Mouse (Mus musculus): Measurements from ENCODE around the gene Tnnt3. TPM values are rescaled to one million over a fixed set of nuclear protein-coding genes. Genes with fewer than 3 reads are reported as not detected.

Gene Tnnt3
- polyA plus RNA-seq, 1 experiment = 73.4 TPM

- Histone ChIP-seq H3K4me3 (replicated peaks; ENCODE audit: control insufficient read depth, low read depth, low read length) (no peak overlapping the region), H3K4me1 (ENCODE audit: control insufficient read depth, insufficient read depth, low read length) (no peaks in the 10 kb centered on the region)
- WGBS = 79% methylated on average over 5 of the region's 5 CpGs
Measured at GRCm38 (mm10) chr7:142551691-142552090, 53.1 kb downstream of the Tnnt3 start.

GRCm38 (mm10) chr7:142552591-142553416 lies 54.2 kb downstream of the Tnnt3 start:
- H3K4me1 ChIP-seq (ENCODE audit: control insufficient read depth, insufficient read depth, low read length) = no peaks in the 10 kb centered on the region
- H3K4me3 ChIP-seq (replicated peaks; ENCODE audit: control insufficient read depth, low read depth, low read length) = no peak overlapping the region
- no peak; the same call in 1 of the 2 replicates for TF ChIP-seq CTCF (IDR thresholded peaks at IDR 0.05; ENCODE audit: control insufficient read depth, insufficient read depth, low read length)
- TF ChIP-seq POLR2A (IDR thresholded peaks at IDR 0.05; ENCODE audit: borderline replicate concordance, control insufficient read depth, low read depth, low read length) = no peak
- H3K27ac ChIP-seq (ENCODE audit: control insufficient read depth, insufficient read depth, low read depth, low read length, poor library complexity) = no peak overlapping the region
- 62% methylated on average over 13 of the region's 13 CpGs for WGBS

More at GRCm38 (mm10) chr7:142551691-142552090, 53.1 kb downstream of the Tnnt3 start:
- H3K27ac ChIP-seq (ENCODE audit: control insufficient read depth, insufficient read depth, low read depth, low read length, poor library complexity) = no peak overlapping the region
- TF ChIP-seq CTCF (IDR thresholded peaks at IDR 0.05; ENCODE audit: control insufficient read depth, insufficient read depth, low read length) = no peak
- no peak for TF ChIP-seq POLR2A (IDR thresholded peaks at IDR 0.05; ENCODE audit: borderline replicate concordance, control insufficient read depth, low read depth, low read length)

- H3K4me1 ChIP-seq (ENCODE audit: control insufficient read depth, insufficient read depth, low read length) = no peaks in the 10 kb centered on the region
Measured at GRCm38 (mm10) chr7:142553417-142554335, 55.0 kb downstream of the Tnnt3 start.

GRCm38 (mm10) chr7:142554625-142555024 lies 56.0 kb downstream of the Tnnt3 start:
- no peaks in the 10 kb centered on the region for H3K4me1 ChIP-seq (ENCODE audit: control insufficient read depth, insufficient read depth, low read length)
- no peak overlapping the region for H3K27ac ChIP-seq (ENCODE audit: control insufficient read depth, insufficient read depth, low read depth, low read length, poor library complexity)
- 64% methylated on average over 1 of the region's 1 CpGs for WGBS

More at GRCm38 (mm10) chr7:142553417-142554335, 55.0 kb downstream of the Tnnt3 start:
- no peak for TF ChIP-seq CTCF (IDR thresholded peaks at IDR 0.05; ENCODE audit: control insufficient read depth, insufficient read depth, low read length)
- TF ChIP-seq POLR2A (IDR thresholded peaks at IDR 0.05; ENCODE audit: borderline replicate concordance, control insufficient read depth, low read depth, low read length) = no peak
- no peak overlapping the region for H3K4me3 ChIP-seq (replicated peaks; ENCODE audit: control insufficient read depth, low read depth, low read length)
- no peak overlapping the region for H3K27ac ChIP-seq (ENCODE audit: control insufficient read depth, insufficient read depth, low read depth, low read length, poor library complexity)
- 69% methylated on average over 11 of the region's 11 CpGs for WGBS

GRCm38 (mm10) chr7:142555366-142556088 lies 56.9 kb downstream of the Tnnt3 start:
- Histone ChIP-seq H3K27ac (ENCODE audit: control insufficient read depth, insufficient read depth, low read depth, low read length, poor library complexity) (no peak overlapping the region), H3K4me1 (ENCODE audit: control insufficient read depth, insufficient read depth, low read length) (no peaks in the 10 kb centered on the region), H3K4me3 (replicated peaks; ENCODE audit: control insufficient read depth, low read depth, low read length) (no peak overlapping the region)
- 77% methylated on average over 8 of the region's 8 CpGs for WGBS
- no peak for TF ChIP-seq POLR2A (IDR thresholded peaks at IDR 0.05; ENCODE audit: borderline replicate concordance, control insufficient read depth, low read depth, low read length)

More at GRCm38 (mm10) chr7:142554625-142555024, 56.0 kb downstream of the Tnnt3 start:
- H3K4me3 ChIP-seq (replicated peaks; ENCODE audit: control insufficient read depth, low read depth, low read length) = no peak overlapping the region
- no peak for TF ChIP-seq POLR2A (IDR thresholded peaks at IDR 0.05; ENCODE audit: borderline replicate concordance, control insufficient read depth, low read depth, low read length)
- TF ChIP-seq CTCF (IDR thresholded peaks at IDR 0.05; ENCODE audit: control insufficient read depth, insufficient read depth, low read length) = no peak

GRCm38 (mm10) chr7:142556089-142556476 lies 57.4 kb downstream of the Tnnt3 start:
- WGBS = 54% methylated on average over 2 of the region's 2 CpGs
- TF ChIP-seq CTCF (IDR thresholded peaks at IDR 0.05; ENCODE audit: control insufficient read depth, insufficient read depth, low read length) (no peak), POLR2A (IDR thresholded peaks at IDR 0.05; ENCODE audit: borderline replicate concordance, control insufficient read depth, low read depth, low read length) (no peak)
- H3K27ac ChIP-seq (ENCODE audit: control insufficient read depth, insufficient read depth, low read depth, low read length, poor library complexity) = no peak overlapping the region
- no peaks in the 10 kb centered on the region for H3K4me1 ChIP-seq (ENCODE audit: control insufficient read depth, insufficient read depth, low read length)
- no peak overlapping the region for H3K4me3 ChIP-seq (replicated peaks; ENCODE audit: control insufficient read depth, low read depth, low read length)

- 84% methylated on average over 6 of the region's 6 CpGs for WGBS
- TF ChIP-seq CTCF (IDR thresholded peaks at IDR 0.05; ENCODE audit: control insufficient read depth, insufficient read depth, low read length) (no peak), POLR2A (IDR thresholded peaks at IDR 0.05; ENCODE audit: borderline replicate concordance, control insufficient read depth, low read depth, low read length) (no peak)
- Histone ChIP-seq H3K27ac (ENCODE audit: control insufficient read depth, insufficient read depth, low read depth, low read length, poor library complexity) (no peak overlapping the region), H3K4me1 (ENCODE audit: control insufficient read depth, insufficient read depth, low read length) (no peaks in the 10 kb centered on the region), H3K4me3 (replicated peaks; ENCODE audit: control insufficient read depth, low read depth, low read length) (no peak overlapping the region)
Measured at GRCm38 (mm10) chr7:142557696-142558095, 59.1 kb downstream of the Tnnt3 start.
